Mouse (Mus musculus) MEL (cell line): Measurements from ENCODE around the gene Csf2rb2. TPM values are rescaled to one million over a fixed set of nuclear protein-coding genes. Genes with fewer than 3 reads are reported as not detected.

Source experiments
- DNase-seq: peaks from one replicate; pipeline ENCODE4 v3.0.0; 2011; ENCODE audit warnings: low read depth, low spot score
- H3K27ac ChIP-seq: 2 replicates; pipeline ENCODE4 v1.5.1; 2012; ENCODE audit warnings: low read depth, mild to moderate bottlenecking, control low read depth, low read length, moderate library complexity; ENCODE audit not compliant: control insufficient read depth
- H3K27me3 ChIP-seq, 2 experiments: fragments of 150-350 bp in 1 of 2; sonication (generic) in 1 of 2; 2 replicates each; pipeline ENCODE4 v1.6.1; 2012; ENCODE audit warnings: low read length in 2 of 2, mild to moderate bottlenecking in 2 of 2, improper control_type of control experiment in 1 of 2, moderate library complexity in 1 of 2; ENCODE audit not compliant: insufficient read depth in 2 of 2, control insufficient read depth in 1 of 2
- H3K36me3 ChIP-seq, 2 experiments: 2 replicates each; pipeline ENCODE4 v1.6.1; 2012 to 2014; ENCODE audit warnings: low read length in 2 of 2, improper control_type of control experiment in 1 of 2, inconsistent platforms in 1 of 2, mild to moderate bottlenecking in 1 of 2; ENCODE audit not compliant: insufficient read depth in 2 of 2, control insufficient read depth in 1 of 2
- H3K4me1 ChIP-seq, 2 experiments: fragments of 150-350 bp in 1 of 2; sonication (generic) in 1 of 2; 2 replicates each; pipeline ENCODE4 v1.6.1; 2012; ENCODE audit warnings: low read length in 2 of 2, improper control_type of control experiment in 1 of 2, mild to moderate bottlenecking in 1 of 2; ENCODE audit not compliant: insufficient read depth in 2 of 2, control insufficient read depth in 1 of 2
- H3K4me3 ChIP-seq, 2 experiments: fragments of 150-350 bp in 1 of 2; sonication (generic) in 1 of 2; 2 replicates each; pipeline ENCODE4 v1.5.1; 2012; ENCODE audit warnings: low read depth in 2 of 2, low read length in 2 of 2, mild to moderate bottlenecking in 2 of 2, moderate library complexity in 2 of 2, control low read depth in 1 of 2, improper control_type of control experiment in 1 of 2; ENCODE audit not compliant: control insufficient read depth in 1 of 2, insufficient read depth in 1 of 2
- H3K79me2 ChIP-seq: 2 replicates; pipeline ENCODE4 v1.6.1; 2012; ENCODE audit warnings: mild to moderate bottlenecking, low read length, moderate library complexity; ENCODE audit not compliant: control insufficient read depth, poor library complexity, insufficient read depth
- H3K9ac ChIP-seq: 2 replicates; pipeline ENCODE4 v1.6.1; 2012; ENCODE audit warnings: low read depth, mild to moderate bottlenecking, control low read depth, low read length, moderate library complexity; ENCODE audit not compliant: control insufficient read depth, poor library complexity, severe bottlenecking
- H3K9me3 ChIP-seq: fragments of 150-350 bp; sonication (generic); replicated peaks from 2 replicates; pipeline ENCODE4 v1.6.1; 2012; ENCODE audit warnings: mild to moderate bottlenecking, low read length, improper control_type of control experiment, moderate library complexity; ENCODE audit not compliant: insufficient read depth
- CHD1 ChIP-seq: IDR thresholded peaks from 2 replicates; pipeline ENCODE4 v1.6.1; 2012; ENCODE audit warnings: low read depth, mild to moderate bottlenecking, inconsistent platforms, low read length, improper control_type of control experiment
- CHD2 ChIP-seq: IDR thresholded peaks from 2 replicates; pipeline ENCODE4 v1.6.1; 2011; ENCODE audit warnings: low read length, improper control_type of control experiment
- E2F4 ChIP-seq: IDR thresholded peaks from 2 replicates; pipeline ENCODE4 v1.6.1; 2011; ENCODE audit warnings: low read depth, low read length, improper control_type of control experiment, borderline replicate concordance
- ELF1 ChIP-seq: IDR thresholded peaks from 2 replicates; pipeline ENCODE4 v1.6.1; 2014; ENCODE audit warnings: low read depth, mild to moderate bottlenecking, inconsistent platforms, low read length, improper control_type of control experiment, moderate library complexity
- EP300 ChIP-seq, 2 experiments: IDR thresholded peaks; 2 replicates each; pipeline ENCODE4 v1.6.1; 2011; ENCODE audit warnings: improper control_type of control experiment in 2 of 2, low read length in 2 of 2, low read depth in 1 of 2, mild to moderate bottlenecking in 1 of 2
- GABPA ChIP-seq: IDR thresholded peaks from 2 replicates; pipeline ENCODE4 v1.6.1; 2012; ENCODE audit warnings: low read depth, mild to moderate bottlenecking, inconsistent platforms, low read length, improper control_type of control experiment, moderate library complexity
- GATA1 ChIP-seq: IDR thresholded peaks from 2 replicates; pipeline ENCODE4 v1.6.1; 2011; ENCODE audit warnings: low read depth, low read length, improper control_type of control experiment
- HCFC1 ChIP-seq: IDR thresholded peaks from 2 replicates; pipeline ENCODE4 v1.6.1; 2012; ENCODE audit warnings: low read depth, mild to moderate bottlenecking, inconsistent platforms, low read length, improper control_type of control experiment, moderate library complexity
- JUND ChIP-seq: IDR thresholded peaks from 2 replicates; pipeline ENCODE4 v1.6.1; 2011; ENCODE audit warnings: low read depth, mild to moderate bottlenecking, improper control_type of control experiment, low read length
- KAT2A ChIP-seq: conservative IDR thresholded peaks from 2 replicates; pipeline ENCODE4 v1.6.1; 2012; ENCODE audit warnings: low read depth, low read length, improper control_type of control experiment, inconsistent platforms
- MAFK ChIP-seq: IDR thresholded peaks from 2 replicates; pipeline ENCODE4 v1.6.1; 2011; ENCODE audit warnings: low read depth, mild to moderate bottlenecking, low read length, improper control_type of control experiment, borderline replicate concordance
- MAX ChIP-seq: IDR thresholded peaks from 2 replicates; pipeline ENCODE4 v1.6.1; 2011; ENCODE audit warnings: low read length, improper control_type of control experiment
- MXI1 ChIP-seq: IDR thresholded peaks from 2 replicates; pipeline ENCODE4 v1.6.1; 2011; ENCODE audit warnings: mild to moderate bottlenecking, low read depth, low read length, improper control_type of control experiment
- MYB ChIP-seq: IDR thresholded peaks from 2 replicates; pipeline ENCODE4 v1.6.1; 2011; ENCODE audit warnings: mild to moderate bottlenecking, low read depth, low read length, improper control_type of control experiment
- MYC ChIP-seq: IDR thresholded peaks from 2 replicates; pipeline ENCODE4 v1.6.1; 2011; ENCODE audit warnings: low read depth, mild to moderate bottlenecking, low read length, improper control_type of control experiment, moderate library complexity
- NELFE ChIP-seq: IDR thresholded peaks from 2 replicates; pipeline ENCODE4 v1.6.1; 2011; ENCODE audit warnings: low read depth, low read length, improper control_type of control experiment
- NRF1 ChIP-seq: IDR thresholded peaks from 2 replicates; pipeline ENCODE4 v1.6.1; 2014; ENCODE audit warnings: low read depth, mild to moderate bottlenecking, inconsistent platforms, low read length, improper control_type of control experiment, moderate library complexity; ENCODE audit not compliant: poor library complexity, insufficient read depth, severe bottlenecking
- TAL1 ChIP-seq: IDR thresholded peaks from 2 replicates; pipeline ENCODE4 v1.6.1; 2012; ENCODE audit warnings: mild to moderate bottlenecking, inconsistent platforms, low read length, moderate library complexity, mixed read lengths
- TBP ChIP-seq: IDR thresholded peaks from 2 replicates; pipeline ENCODE4 v1.8.0; 2011; ENCODE audit warnings: low read depth, low read length, improper control_type of control experiment
- UBTF ChIP-seq: IDR thresholded peaks from 2 replicates; pipeline ENCODE4 v1.6.1; 2012; ENCODE audit warnings: low read depth, mild to moderate bottlenecking, inconsistent platforms, low read length, improper control_type of control experiment, moderate library complexity, borderline replicate concordance; ENCODE audit not compliant: insufficient read depth
- USF1 ChIP-seq: IDR thresholded peaks from 2 replicates; pipeline ENCODE4 v1.6.1; 2014; ENCODE audit warnings: low read depth, mild to moderate bottlenecking, inconsistent platforms, low read length, improper control_type of control experiment, moderate library complexity
- ZC3H11A ChIP-seq: IDR thresholded peaks from 2 replicates; pipeline ENCODE4 v1.6.1; 2012; ENCODE audit warnings: low read depth, mild to moderate bottlenecking, inconsistent platforms, low read length, improper control_type of control experiment
- ZKSCAN1 ChIP-seq: IDR thresholded peaks from 2 replicates; pipeline ENCODE4 v1.6.1; 2012; ENCODE audit warnings: low read depth, mild to moderate bottlenecking, inconsistent platforms, low read length, improper control_type of control experiment, moderate library complexity
- polyA plus RNA-seq, 2 experiments: library from polyadenylated mRNA; stranded (reverse) in 1 of 2; unstranded in 1 of 2; fragments of >175 nt in 1 of 2; fragments of >200 nt in 1 of 2; gene quantifications; 2 replicates each; pipeline versions ENCODE4 v1.2.1 to v1.2.4; 2012; ENCODE audit warnings: low replicate concordance in 2 of 2, low read depth in 1 of 2; ENCODE audit not compliant: insufficient read length in 2 of 2, insufficient read depth in 1 of 2, missing spikeins in 1 of 2
- total RNA-seq: library from RNA; depleted of rRNA; stranded (reverse); fragments of 300-350 nt; gene quantifications from 2 replicates; pipeline ENCODE4 v1.2.3, GENCODE M21; 2012

Gene Csf2rb2
- total and polyA plus RNA-seq, 3 experiments = 0.54 to 1.8 TPM; not detected in 1

- peak; percentile 54 for DNase-seq
- TF ChIP-seq CHD1 (no peak), ZC3H11A (no peak), TBP (no peak), E2F4 (no peak), GATA1 (no peak), UBTF (no peak), JUND (no peak), TAL1 (no peak)
- H3K27ac ChIP-seq = peak overlapping the region; percentile 92
- H3K79me2 ChIP-seq = no peaks in the 10 kb centered on the region
- peaks cover 0 to 29% of the 10 kb centered on the region in 2 experiments; a peak in 2 of 4 replicates for H3K36me3 ChIP-seq
- H3K9me3 ChIP-seq = no peaks in the 10 kb centered on the region
- H3K9ac ChIP-seq = peak overlapping the region; percentile 51
- H3K4me1 ChIP-seq = peaks cover 13 to 41% of the 10 kb centered on the region in 2 experiments
- no peak overlapping the region for H3K4me3 ChIP-seq
- no peaks in the 10 kb centered on the region for H3K27me3 ChIP-seq
Observed at GRCm38 (mm10) chr15:78267441-78267840, 38.1 kb downstream of the Csf2rb2 start.

GRCm38 (mm10) chr15:78263286-78263685 lies 42.2 kb downstream of the Csf2rb2 start:
- H3K4me1 ChIP-seq = peaks cover 2 to 19% of the 10 kb centered on the region in 2 experiments; a peak in 3 of 4 replicates
- no peak overlapping the region for H3K9ac ChIP-seq
- no peak for DNase-seq
- H3K4me3 ChIP-seq = no peak overlapping the region
- H3K27ac ChIP-seq = no peak overlapping the region
- H3K36me3 ChIP-seq = peaks cover 0 to 16% of the 10 kb centered on the region in 2 experiments; a peak in 2 of 4 replicates
- no peaks in the 10 kb centered on the region for H3K9me3 ChIP-seq
- TF ChIP-seq TBP = no peak
- no peak for TF ChIP-seq HCFC1
- TF ChIP-seq MYB = no peak
- no peak for TF ChIP-seq EP300 (IDR thresholded peaks at IDR 0.05; ENCODE audit: low read depth in 1 of 2, low read length in 2 of 2)
- TF ChIP-seq GATA1 = no peak
- no peak for TF ChIP-seq MYC
- TF ChIP-seq NELFE = no peak
- no peak for TF ChIP-seq GABPA
- no peak for TF ChIP-seq MAFK
- no peak for TF ChIP-seq NRF1
- TF ChIP-seq ZKSCAN1 = no peak
- no peak for TF ChIP-seq CHD2
- no peak for TF ChIP-seq USF1
- TF ChIP-seq MXI1 = no peak
- no peak for TF ChIP-seq JUND
- TF ChIP-seq TAL1 = no peak
- no peak for TF ChIP-seq KAT2A
- no peak for TF ChIP-seq E2F4
- TF ChIP-seq ELF1 = no peak
- no peak for TF ChIP-seq MAX
- H3K27me3 ChIP-seq = no peaks in the 10 kb centered on the region
- H3K79me2 ChIP-seq = no peaks in the 10 kb centered on the region
